Comparison of ENCODE assay signal across 9 mouse cellular contexts in the genomic region with DNA sequence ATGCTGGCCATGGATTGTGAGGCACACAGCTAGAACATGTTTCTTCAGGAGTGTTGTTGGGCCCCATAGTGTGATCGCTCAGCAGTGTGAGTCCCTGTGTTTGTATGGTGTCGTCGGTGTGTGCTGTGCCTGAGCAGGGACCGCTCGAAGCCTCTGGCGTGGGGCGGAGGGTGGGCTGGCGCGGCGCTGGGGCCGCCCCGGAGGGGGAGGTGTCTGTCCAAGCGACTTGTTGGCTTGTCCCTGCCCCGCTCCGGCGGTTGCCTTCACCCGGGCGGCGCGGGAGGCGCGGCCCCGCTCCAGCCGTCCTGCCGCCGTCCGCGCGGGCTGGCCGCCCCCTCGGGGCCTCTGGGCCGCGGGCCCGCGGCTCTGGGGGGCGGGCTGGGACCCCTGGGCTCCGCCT. TPM values are rescaled to one million over a fixed set of nuclear protein-coding genes. Genes with fewer than 3 reads are reported as not detected.
A peak's percentile ranks its signal among the peaks of the same experiment; 100 is the strongest.
DNase-seq lines count a peak whose midpoint lies in the region; ATAC-seq lines count a peak whose summit lies in the region.
"Had no signal": no experiment of that assay in that cellular context is flagged by ENCODE, and none has a peak within 500 bp of the region (broad histone marks: within the 10 kb centered on the region; RNA-seq: fewer than 3 reads in every experiment).

No protein-coding gene starts in this region.

- H3K4me1 ChIP-seq in intestine, embryonic 15.5 days (replicated peaks), result peaks cover 76% of the 10 kb centered on the region
- peaks cover 79% of the 10 kb centered on the region for H3K4me1 ChIP-seq in liver, embryonic 16.5 days (ENCODE audit: control insufficient read depth, low read depth, low read length)
- peaks cover 64% of the 10 kb centered on the region for H3K4me1 ChIP-seq in neural tube, embryonic 13.5 days (replicated peaks)

- H3K27ac ChIP-seq in intestine, embryonic 15.5 days, result peak overlapping the region; percentile 87
- peak overlapping the region; percentile 96 for H3K27ac ChIP-seq in liver, embryonic 16.5 days (ENCODE audit: low read length)
- no peak overlapping the region for H3K27ac ChIP-seq in neural tube, embryonic 13.5 days (replicated peaks)

- peak overlapping the region; percentile 78 for H3K4me2 ChIP-seq in intestine, embryonic 15.5 days (replicated peaks)
- peak overlapping the region; percentile 75 for H3K4me2 ChIP-seq in liver, embryonic 16.5 days (ENCODE audit: low read depth, low read length)
- peak overlapping the region; percentile 56 for H3K4me2 ChIP-seq in neural tube, embryonic 13.5 days

- DNase-seq in 3134 (ENCODE audit: extremely low read depth, insufficient read length, low spot score), result peak; percentile 85
- DNase-seq in adrenal gland, postnatal 25 days, result peak; percentile 86
- DNase-seq in gastrocnemius, postnatal 4 days (ENCODE audit: low spot score in 2 of 2), result peak; percentile 72 to 80
- no peak for DNase-seq in cerebellum, postnatal 25 days
- no peak for DNase-seq in left cerebral cortex, adult 18-20 months (ENCODE audit: low spot score in 2 of 2)

- peak; percentile 44 for ATAC-seq in intestine, embryonic 15.5 days
- ATAC-seq in liver, embryonic 16.5 days (ENCODE audit: low read depth), result peak; percentile 70
- no peak for ATAC-seq in neural tube, embryonic 13.5 days (ENCODE audit: low read depth)
- ATAC-seq: Patski had no signal

- peak overlapping the region; percentile 77 for H3K9ac ChIP-seq in intestine, embryonic 15.5 days
- H3K9ac ChIP-seq in liver, embryonic 16.5 days (ENCODE audit: low read depth, low read length), result peak overlapping the region; percentile 95
- H3K9ac ChIP-seq in neural tube, embryonic 13.5 days, result peak overlapping the region; percentile 68

- 0 out of 2 replicates have a peak, but pooled peaks cover 6% of the 10 kb centered on the region for H3K27me3 ChIP-seq in intestine, embryonic 15.5 days (replicated peaks)
- no peaks in the 10 kb centered on the region for H3K27me3 ChIP-seq in liver, embryonic 16.5 days (ENCODE audit: control insufficient read depth, insufficient read depth, low read depth, low read length)
- peaks cover 54% of the 10 kb centered on the region for H3K27me3 ChIP-seq in neural tube, embryonic 13.5 days
- H3K27me3 ChIP-seq: Patski had no signal

- H3K4me3 ChIP-seq in intestine, embryonic 15.5 days (replicated peaks), result peak overlapping the region; percentile 72
- H3K4me3 ChIP-seq in liver, embryonic 16.5 days (ENCODE audit: low read depth, low read length), result peak overlapping the region; percentile 86
- peak overlapping the region; percentile 40 for H3K4me3 ChIP-seq in neural tube, embryonic 13.5 days

- 0 out of 2 replicates have a peak, but pooled peaks cover 4% of the 10 kb centered on the region for H3K36me3 ChIP-seq in intestine, embryonic 15.5 days
- H3K36me3 ChIP-seq in liver, embryonic 16.5 days (ENCODE audit: control insufficient read depth, insufficient read depth), result peaks cover 10% of the 10 kb centered on the region
- H3K36me3 ChIP-seq in neural tube, embryonic 13.5 days, result 0 out of 2 replicates have a peak, but pooled peaks cover 5% of the 10 kb centered on the region

- WGBS in intestine, embryonic 15.5 days, result 2% methylated on average over 28 of the region's 37 CpGs
- WGBS in liver, embryonic 16.5 days (ENCODE audit: insufficient replicate concordance), result 0% methylated on average over 30 of the region's 37 CpGs
- 2% methylated on average over 27 of the region's 37 CpGs for WGBS in neural tube, embryonic 13.5 days

- H3K9me3 ChIP-seq in intestine, embryonic 15.5 days, result no peaks in the 10 kb centered on the region
- no peaks in the 10 kb centered on the region for H3K9me3 ChIP-seq in liver, embryonic 16.5 days (replicated peaks; ENCODE audit: control insufficient read depth, low read length)
- H3K9me3 ChIP-seq in neural tube, embryonic 13.5 days, result no peaks in the 10 kb centered on the region

RNA-seq across cellular contexts. Expression of a gene that starts 24.6 kb away (rescaled TPM):
- 29.5 and 37.8 TPM in 2 replicates for total RNA-seq in adrenal gland, postnatal 25 days (2021)
- 10 to 100 TPM; 29.9 to 30.9 TPM for total RNA-seq in gastrocnemius, postnatal 4 days (2021)
- 4.2 and 4.6 TPM in 2 replicates for polyA plus RNA-seq in intestine, embryonic 15.5 days (2015; fragmentation: Nextera tagmentation; extraction: Ambion mirVana)
- 4.8 and 5.4 TPM in 2 replicates for polyA plus RNA-seq in liver, embryonic 16.5 days (2015; fragmentation: Nextera tagmentation; extraction: Ambion mirVana)
- 6.8 and 7.4 TPM in 2 replicates for polyA plus RNA-seq in neural tube, embryonic 13.5 days (2015; fragmentation: Nextera tagmentation; extraction: Ambion mirVana)
- total RNA-seq in left cerebral cortex, adult 18-20 months (2021), result 10 to 100 TPM; 66.5 to 75.0 TPM

Comparison
In these comparisons a context has a peak if more than half of its experiments do, and no peak if none do; other contexts are left out.
1. DNase-seq: peak in 3134 (single experiment), adrenal gland, postnatal 25 days (single experiment) and gastrocnemius, postnatal 4 days (2 of 2); none in cerebellum, postnatal 25 days (0 of 2) and left cerebral cortex, adult 18-20 months (0 of 2).
2. Peak in every context shown above with its lines, with median percentiles within 50 percentile points of each other: H3K4me2 ChIP-seq, H3K4me3 ChIP-seq and H3K9ac ChIP-seq.